Mouse (Mus musculus): ENCODE measurements around the gene Lrrc56.
A peak's percentile ranks its signal among the peaks of the same experiment; 100 is the strongest.

DNA sequence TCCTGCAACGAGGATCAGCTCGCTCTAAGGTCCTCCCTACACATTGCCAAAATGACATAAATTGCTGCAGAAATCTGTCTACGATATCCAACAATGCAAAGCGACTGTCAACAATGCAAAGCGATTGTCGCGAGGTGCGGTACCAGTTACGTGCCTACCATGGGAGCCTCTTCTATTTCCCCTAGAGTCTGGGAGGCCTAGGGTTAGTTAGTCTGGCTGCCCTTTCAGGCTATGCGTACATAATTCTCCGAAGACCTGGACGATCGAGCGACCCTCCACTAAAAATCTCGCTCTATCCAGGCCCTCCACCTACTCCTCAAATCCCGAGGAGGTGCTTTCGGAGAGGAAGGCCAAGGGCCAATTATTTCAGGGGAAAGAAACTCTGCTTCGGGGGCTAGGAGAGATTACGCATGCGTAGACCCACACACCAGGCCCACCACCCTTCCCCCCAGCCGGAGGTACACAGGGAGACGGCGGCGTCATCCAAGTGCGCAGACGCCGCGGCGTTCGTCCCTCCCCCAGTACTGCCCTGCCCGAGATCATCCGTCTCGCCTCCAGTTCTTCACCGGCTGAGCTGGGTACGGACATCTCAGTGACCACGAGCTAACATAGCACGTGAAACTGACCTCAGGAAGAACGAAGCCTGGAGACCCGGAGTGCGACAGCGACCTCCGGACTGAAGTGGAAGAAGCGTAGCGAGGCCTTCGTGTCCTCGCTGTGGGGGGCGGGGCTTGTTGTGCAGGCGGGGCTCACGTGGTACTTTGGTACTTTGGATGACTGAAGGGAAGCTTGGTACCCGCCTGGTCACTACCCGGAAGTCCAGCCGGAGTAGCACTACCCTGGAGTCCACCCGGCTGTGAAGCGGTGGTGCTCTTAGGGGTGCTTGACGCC, 21.6 kb upstream of the Lrrc56 start, which contains the start of gene Rnh1:
- TF ChIP-seq POLR2A (IDR thresholded peaks at IDR 0.05; ENCODE audit: control insufficient read depth, extremely low read depth, insufficient read depth, low read length, poor library complexity), result peak; percentile 67
- peak; percentile 60; the same call in 1 of the 2 replicates for TF ChIP-seq CTCF (IDR thresholded peaks at IDR 0.05; ENCODE audit: borderline replicate concordance, control insufficient read depth, extremely low read depth, insufficient read depth, low read length, poor library complexity)

All from thymus, adult 2 months (tissue).